Mouse (Mus musculus): Measurements from ENCODE around the gene Gpat2. TPM values are rescaled to one million over a fixed set of nuclear protein-coding genes. Genes with fewer than 3 reads are reported as not detected.

The Gpat2 gene
- polyA plus RNA-seq, 1 experiment: 63.0 TPM

DNA sequence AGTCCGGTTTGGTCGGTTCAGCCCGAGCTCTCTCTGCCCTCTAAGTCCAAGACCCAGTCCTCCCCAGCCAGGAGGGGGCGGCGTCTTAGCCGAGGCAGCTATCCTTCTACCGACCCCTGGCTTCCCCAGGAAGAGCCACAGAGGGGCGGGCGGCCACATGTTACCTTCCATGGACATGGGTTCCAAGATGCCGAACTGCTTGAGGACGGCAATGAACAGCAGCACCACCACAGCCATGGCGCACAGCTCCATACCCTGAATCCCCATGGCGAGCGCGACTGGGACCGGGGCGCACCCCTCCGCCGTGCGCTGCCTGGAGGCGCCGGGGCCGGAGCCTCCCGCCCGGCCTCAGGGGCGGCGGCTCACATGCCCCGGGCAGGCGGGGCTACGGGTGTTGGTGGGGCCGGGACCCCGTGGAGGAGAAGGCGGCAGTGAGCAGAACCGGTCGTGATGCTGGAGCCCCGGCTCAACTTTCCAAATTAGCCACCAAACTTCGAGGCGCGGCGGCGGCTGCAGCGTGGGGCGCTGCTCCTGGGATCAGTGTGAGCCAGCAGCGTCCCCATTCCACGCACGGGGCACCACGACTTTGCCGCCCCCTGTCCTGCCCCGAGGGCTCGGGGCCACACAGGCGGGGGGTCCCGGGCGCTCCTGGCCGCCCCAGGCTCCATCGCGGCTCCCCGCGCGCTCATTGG lies 57.0 kb downstream of the Gpat2 start:
- Histone ChIP-seq H3K4me3 (ENCODE audit: control insufficient read depth, low read depth, low read length) (peak overlapping the region; percentile 66), H3K4me1 (ENCODE audit: control insufficient read depth, insufficient read depth, low read length) (peaks cover 4% of the 10 kb centered on the region), H3K27me3 (ENCODE audit: control insufficient read depth, insufficient read depth, low read length) (no peaks in the 10 kb centered on the region), H3K27ac (ENCODE audit: control insufficient read depth, insufficient read depth, low read depth, low read length) (no peak overlapping the region), H3K36me3 (ENCODE audit: control insufficient read depth, insufficient read depth, low read length) (no peaks in the 10 kb centered on the region)
- TF ChIP-seq CTCF (IDR thresholded peaks at IDR 0.05; ENCODE audit: control insufficient read depth, insufficient read depth, insufficient replicate concordance, low read depth, low read length): no peak
- TF ChIP-seq POLR2A (IDR thresholded peaks at IDR 0.05; ENCODE audit: control insufficient read depth, low read depth, low read length): no peak

DNA sequence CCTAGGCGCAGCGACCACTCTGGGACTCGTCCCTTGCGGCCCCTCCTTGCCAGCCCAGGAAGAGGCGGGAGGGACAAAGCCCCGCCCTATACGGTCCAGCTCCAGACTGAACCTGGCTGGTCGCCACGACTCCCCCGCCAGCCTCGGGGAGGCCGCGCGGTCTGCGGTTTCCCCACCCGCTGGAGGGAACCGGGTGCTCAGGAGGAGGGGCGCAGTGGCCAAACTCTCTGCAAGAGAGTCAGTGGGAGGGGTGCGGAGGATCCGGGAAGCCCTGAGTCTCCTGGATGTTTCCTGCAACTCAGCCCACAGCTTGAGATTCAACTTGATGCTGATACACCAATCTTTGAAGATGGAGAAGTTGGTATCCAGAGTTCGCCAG lies 57.5 kb downstream of the Gpat2 start:
- Histone ChIP-seq H3K27ac (ENCODE audit: control insufficient read depth, insufficient read depth, low read depth, low read length) (no peak overlapping the region), H3K27me3 (ENCODE audit: control insufficient read depth, insufficient read depth, low read length) (no peaks in the 10 kb centered on the region), H3K4me1 (ENCODE audit: control insufficient read depth, insufficient read depth, low read length) (peaks cover 4% of the 10 kb centered on the region), H3K36me3 (ENCODE audit: control insufficient read depth, insufficient read depth, low read length) (no peaks in the 10 kb centered on the region), H3K4me3 (ENCODE audit: control insufficient read depth, low read depth, low read length) (peak overlapping the region; percentile 66)
- no peak for TF ChIP-seq CTCF (IDR thresholded peaks at IDR 0.05; ENCODE audit: control insufficient read depth, insufficient read depth, insufficient replicate concordance, low read depth, low read length)
- no peak for TF ChIP-seq POLR2A (IDR thresholded peaks at IDR 0.05; ENCODE audit: control insufficient read depth, low read depth, low read length)

DNA sequence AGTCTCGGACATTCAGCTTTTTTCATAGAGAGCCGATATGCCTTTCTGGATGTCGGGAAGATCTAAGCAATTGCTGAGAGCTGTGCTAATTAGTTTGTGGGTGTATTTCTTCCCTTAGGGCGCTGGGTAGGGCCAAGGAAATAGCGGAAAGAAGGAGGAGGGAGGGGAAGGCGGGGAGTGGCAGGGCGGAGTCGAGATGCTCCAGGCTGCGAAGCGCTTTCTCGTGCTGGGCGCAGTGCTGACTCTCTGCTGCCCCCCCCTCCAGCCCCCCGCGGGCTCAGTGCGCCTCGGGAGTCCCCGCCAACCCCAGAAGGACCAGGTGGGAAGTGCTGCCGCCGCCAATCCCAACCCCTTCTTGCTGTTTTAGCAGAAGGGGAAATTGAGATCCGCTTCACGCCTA lies 58.0 kb downstream of the Gpat2 start:
- no peaks in the 10 kb centered on the region for H3K27me3 ChIP-seq (ENCODE audit: control insufficient read depth, insufficient read depth, low read length)
- TF ChIP-seq CTCF (IDR thresholded peaks at IDR 0.05; ENCODE audit: control insufficient read depth, insufficient read depth, insufficient replicate concordance, low read depth, low read length) (no peak), POLR2A (IDR thresholded peaks at IDR 0.05; ENCODE audit: control insufficient read depth, low read depth, low read length) (no peak)
- no peak overlapping the region for H3K27ac ChIP-seq (ENCODE audit: control insufficient read depth, insufficient read depth, low read depth, low read length)
- H3K36me3 ChIP-seq (ENCODE audit: control insufficient read depth, insufficient read depth, low read length): no peaks in the 10 kb centered on the region
- peaks cover 4% of the 10 kb centered on the region for H3K4me1 ChIP-seq (ENCODE audit: control insufficient read depth, insufficient read depth, low read length)
- H3K4me3 ChIP-seq (ENCODE audit: control insufficient read depth, low read depth, low read length): peak overlapping the region; percentile 4

DNA sequence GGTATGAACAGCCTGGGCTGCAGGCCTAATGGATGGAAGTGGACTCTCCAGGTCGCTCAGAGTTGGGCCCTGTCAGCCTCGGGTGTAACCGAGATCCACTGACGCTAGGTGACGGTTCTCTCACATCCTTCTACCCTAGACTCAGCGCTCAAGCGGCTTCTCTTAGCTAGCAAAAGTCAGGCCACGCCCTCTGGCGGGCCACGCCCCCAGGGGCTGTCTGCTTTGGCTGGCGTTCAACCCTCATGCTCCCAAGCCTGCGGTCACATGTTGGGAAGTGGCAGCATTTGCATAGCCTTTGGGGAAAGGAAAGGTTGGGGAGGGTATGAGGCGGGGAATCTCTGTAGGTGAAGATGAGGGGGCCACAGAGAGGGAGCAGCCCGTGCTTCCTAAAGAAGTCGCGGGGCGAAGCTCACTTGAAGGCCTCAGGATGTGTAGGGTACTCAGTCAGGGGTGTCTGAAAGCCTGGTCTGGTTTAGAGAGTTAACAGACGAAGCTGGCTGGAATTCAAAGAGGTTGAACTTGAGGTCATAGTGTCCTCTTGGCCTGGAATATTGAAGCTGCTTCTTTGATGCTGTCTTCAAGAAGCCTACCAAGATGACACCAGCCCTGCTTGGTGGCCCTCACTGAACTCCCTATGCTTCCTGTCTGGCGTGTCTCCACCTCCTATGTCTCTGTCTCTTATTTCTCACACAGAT lies 59.6 kb downstream of the Gpat2 start:
- TF ChIP-seq CTCF (IDR thresholded peaks at IDR 0.05; ENCODE audit: control insufficient read depth, insufficient read depth, insufficient replicate concordance, low read depth, low read length) (no peak), POLR2A (IDR thresholded peaks at IDR 0.05; ENCODE audit: control insufficient read depth, low read depth, low read length) (no peak)
- Histone ChIP-seq H3K27me3 (ENCODE audit: control insufficient read depth, insufficient read depth, low read length) (no peaks in the 10 kb centered on the region), H3K27ac (ENCODE audit: control insufficient read depth, insufficient read depth, low read depth, low read length) (no peak overlapping the region), H3K36me3 (ENCODE audit: control insufficient read depth, insufficient read depth, low read length) (no peaks in the 10 kb centered on the region), H3K4me3 (ENCODE audit: control insufficient read depth, low read depth, low read length) (no peak overlapping the region; the same call in 1 of the 2 replicates), H3K4me1 (ENCODE audit: control insufficient read depth, insufficient read depth, low read length) (peaks cover 4% of the 10 kb centered on the region)

Other genes starting within 250 kb of the Gpat2 start
- 6.4 and 8.1 TPM in 2 replicates for gene 1810024B03Rik, start 216.9 kb upstream of the Gpat2 start, polyA plus RNA-seq (2012; rRNA removed)
- 45.6 and 45.7 TPM in 2 replicates for gene Snrnp200, start 216.8 kb upstream of the Gpat2 start, polyA plus RNA-seq (2012; rRNA removed)
- gene Ciao1, start 177.4 kb upstream of the Gpat2 start, polyA plus RNA-seq (2012; rRNA removed): 24.7 and 28.7 TPM in 2 replicates
- 54.2 and 64.2 TPM in 2 replicates for gene Tmem127, start 177.3 kb upstream of the Gpat2 start, polyA plus RNA-seq (2012; rRNA removed)
- gene Stard7, start 155.0 kb upstream of the Gpat2 start, polyA plus RNA-seq (2012; rRNA removed): 14.1 and 18.3 TPM in 2 replicates
- 6.7 and 9.6 TPM in 2 replicates for gene Dusp2, start 89.0 kb upstream of the Gpat2 start, polyA plus RNA-seq (2012; rRNA removed)
- gene Astl, start 86.6 kb upstream of the Gpat2 start, polyA plus RNA-seq (2012; rRNA removed): not detected in 2 replicates
- gene Adra2b, start 62.0 kb upstream of the Gpat2 start, polyA plus RNA-seq (2012; rRNA removed): 0.16 and 0.17 TPM in 2 replicates
- gene Fahd2a, start 19.4 kb downstream of the Gpat2 start, polyA plus RNA-seq (2012; rRNA removed): 26.7 and 27.1 TPM in 2 replicates
- 2.7 and 4.5 TPM in 2 replicates for gene Kcnip3, start 96.9 kb downstream of the Gpat2 start, polyA plus RNA-seq (2012; rRNA removed)
- gene Prom2, start 116.3 kb downstream of the Gpat2 start, polyA plus RNA-seq (2012; rRNA removed): 0.09 and 20.7 TPM in 2 replicates
- 5.6 and 6.0 TPM in 2 replicates for gene Zfp661, start 161.9 kb downstream of the Gpat2 start, polyA plus RNA-seq (2012; rRNA removed)
- 32.6 and 33.8 TPM in 2 replicates for gene Mrps5, start 162.0 kb downstream of the Gpat2 start, polyA plus RNA-seq (2012; rRNA removed)
- 1.2 and 1.3 TPM in 2 replicates for gene Mal, start 231.5 kb downstream of the Gpat2 start, polyA plus RNA-seq (2012; rRNA removed)

Measured in testis, adult 2 months (tissue).